Mouse (Mus musculus) urinary bladder, postnatal 14 days (tissue): ENCODE results near the gene Olfr678.
"Not testable (repeated sequence)": the region's sequence is repeated elsewhere in the genome, so short reads cannot be mapped to it uniquely, and the experiment has no call there.

Experiments
- DNase-seq: peaks from one replicate; pipeline ENCODE4 v3.0.0; 2021; ENCODE audit warnings: low spot score

Olfr678 gene

GRCm38 (mm10) chr7:105064175-105064574 lies at the start of gene Olfr678:
Gene Olfr678, plus strand, starts transcription at chr7:105064475.
- no peak for DNase-seq

- DNase-seq = no peak
Measured at GRCm38 (mm10) chr7:105022530-105022929, 41.7 kb upstream of the Olfr678 start.

GRCm38 (mm10) chr7:105028360-105028759 lies 35.9 kb upstream of the Olfr678 start, which contains the start of gene Olfr675:
Gene Olfr675, minus strand, starts transcription at chr7:105028460.
- no peak for DNase-seq

GRCm38 (mm10) chr7:105032398-105032797 lies 31.9 kb upstream of the Olfr678 start, which contains the start of gene Olfr676:
Gene Olfr676, plus strand, starts transcription at chr7:105032698.
- no peak for DNase-seq

- DNase-seq = not testable (repeated sequence)
Measured at GRCm38 (mm10) chr7:105033836-105034235, 30.4 kb upstream of the Olfr678 start.

- no peak for DNase-seq
Measured at GRCm38 (mm10) chr7:105058951-105059350, 5.3 kb upstream of the Olfr678 start.

- no peak for DNase-seq
Measured at GRCm38 (mm10) chr7:105080905-105081304, 16.6 kb downstream of the Olfr678 start, which contains the start of gene Olfr679. Gene Olfr679, plus strand, starts transcription at chr7:105081205.

- not testable (repeated sequence) for DNase-seq
Measured at GRCm38 (mm10) chr7:105092717-105093116, 28.4 kb downstream of the Olfr678 start, which contains the start of gene Olfr680-ps1. Gene Olfr680-ps1, minus strand, starts transcription at chr7:105092817.

- no peak for DNase-seq
Measured at GRCm38 (mm10) chr7:105116536-105116935, 52.3 kb downstream of the Olfr678 start, which contains the start of gene Olfr681. Gene Olfr681, plus strand, starts transcription at chr7:105116836.
